Mouse (Mus musculus) embryonic fibroblast, embryonic 13.5 days (primary cell): ENCODE data around the gene Kdm5c. TPM values are rescaled to one million over a fixed set of nuclear protein-coding genes. Genes with fewer than 3 reads are reported as not detected.
A peak's percentile ranks its signal among the peaks of the same experiment; 100 is the strongest.
"Not testable (repeated sequence)": the region's sequence is repeated elsewhere in the genome, so short reads cannot be mapped to it uniquely, and the experiment has no call there.

Source experiments
- H3K27ac ChIP-seq: 2 replicates; pipeline ENCODE4 v1.5.1; 2012; ENCODE audit warnings: low read length, control low read depth, inconsistent platforms; ENCODE audit not compliant: insufficient read depth
- H3K4me1 ChIP-seq: 2 replicates; pipeline ENCODE4 v1.6.1; 2011; ENCODE audit warnings: low read length; ENCODE audit not compliant: control insufficient read depth, insufficient read depth
- H3K4me3 ChIP-seq: 2 replicates; pipeline ENCODE4 v1.5.1; 2011; ENCODE audit warnings: mild to moderate bottlenecking, control low read depth, low read length; ENCODE audit not compliant: insufficient read depth
- CTCF ChIP-seq: IDR thresholded peaks from 2 replicates; pipeline ENCODE4 v1.5.1; 2011; ENCODE audit warnings: mild to moderate bottlenecking, control low read depth, low read length, moderate library complexity, borderline replicate concordance; ENCODE audit not compliant: insufficient read depth
- POLR2A ChIP-seq: IDR thresholded peaks from 2 replicates; pipeline ENCODE4 v1.6.1; 2011; ENCODE audit warnings: low read depth, mild to moderate bottlenecking, control low read depth, low read length, moderate library complexity
- polyA plus RNA-seq: library from polyadenylated mRNA; stranded (reverse); fragments of >200 nt; gene quantifications from 2 replicates; pipeline ENCODE4 v1.2.4, GENCODE M21; 2011; ENCODE audit warnings: low read depth; ENCODE audit not compliant: missing spikeins, insufficient read length

The Kdm5c gene
- polyA plus RNA-seq, 1 experiment: 42.2 TPM

DNA sequence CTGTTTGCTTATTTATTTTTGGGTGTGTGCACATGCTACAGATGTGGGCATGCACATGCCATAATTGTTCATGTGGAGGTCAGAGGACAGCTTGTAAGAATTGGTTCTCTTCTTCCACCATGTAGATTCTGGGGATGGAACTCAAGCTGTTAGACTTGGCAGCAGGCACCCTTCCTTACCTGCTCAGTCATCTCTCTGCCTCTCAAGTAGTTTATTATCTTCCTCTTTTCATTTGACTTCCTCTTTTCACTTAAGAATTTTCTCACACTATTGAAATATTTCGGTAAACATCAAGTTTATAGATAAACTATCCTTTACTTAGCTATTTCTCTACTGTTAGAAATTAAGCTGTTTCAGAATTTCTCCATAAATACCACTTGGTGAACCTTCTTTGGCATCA is 18.1 kb upstream of the Kdm5c start:
- TF ChIP-seq POLR2A (no peak), CTCF (no peak)
- Histone ChIP-seq H3K4me1 (no peaks in the 10 kb centered on the region; the same call in 1 of the 2 replicates), H3K27ac (no peak overlapping the region), H3K4me3 (no peak overlapping the region)

DNA sequence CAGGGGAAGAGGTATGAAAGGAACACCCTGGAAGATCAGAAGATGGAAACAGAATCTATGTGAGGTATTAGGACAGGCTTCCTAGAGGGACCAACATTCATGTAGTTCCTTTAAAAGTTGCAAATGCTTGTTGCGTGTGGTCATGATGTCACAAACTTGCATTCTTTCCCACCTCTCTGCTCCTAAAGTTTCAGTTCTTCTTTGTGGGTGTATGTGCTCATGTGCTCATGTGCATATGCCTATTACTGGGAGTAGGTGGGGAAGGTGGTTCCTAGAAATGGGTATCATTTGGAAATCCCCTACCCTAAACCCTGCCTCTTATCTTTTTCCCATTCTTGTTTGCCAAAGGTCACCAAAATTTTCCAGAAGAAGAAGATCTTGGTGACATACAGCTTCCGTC is 14.3 kb upstream of the Kdm5c start:
- no peak for TF ChIP-seq CTCF
- TF ChIP-seq POLR2A: no peak
- Histone ChIP-seq H3K27ac (no peak overlapping the region), H3K4me3 (no peak overlapping the region), H3K4me1 (no peaks in the 10 kb centered on the region)

DNA sequence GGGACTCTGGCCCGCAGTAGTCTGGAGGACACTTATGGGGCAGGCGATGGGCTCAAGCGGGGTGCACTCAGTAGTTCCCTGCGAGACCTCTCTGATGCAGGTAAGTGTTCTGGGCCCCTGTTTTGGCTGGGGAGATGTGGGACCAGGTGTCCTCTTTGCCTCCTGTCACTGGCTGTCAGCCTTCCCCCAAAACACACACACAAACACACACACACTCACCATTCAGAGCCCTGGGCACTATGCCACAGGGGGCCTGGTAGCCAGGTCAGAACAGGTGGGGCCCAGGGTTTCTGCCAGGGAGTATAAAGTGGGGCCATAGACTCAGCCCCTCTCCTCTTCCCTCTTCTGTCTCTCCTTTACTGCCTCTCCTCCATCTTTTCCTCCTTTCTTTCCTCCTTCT is 11.1 kb upstream of the Kdm5c start:
- no peak overlapping the region for H3K27ac ChIP-seq
- no peak overlapping the region for H3K4me3 ChIP-seq
- TF ChIP-seq CTCF: no peak
- no peak for TF ChIP-seq POLR2A
- H3K4me1 ChIP-seq: no peaks in the 10 kb centered on the region

DNA sequence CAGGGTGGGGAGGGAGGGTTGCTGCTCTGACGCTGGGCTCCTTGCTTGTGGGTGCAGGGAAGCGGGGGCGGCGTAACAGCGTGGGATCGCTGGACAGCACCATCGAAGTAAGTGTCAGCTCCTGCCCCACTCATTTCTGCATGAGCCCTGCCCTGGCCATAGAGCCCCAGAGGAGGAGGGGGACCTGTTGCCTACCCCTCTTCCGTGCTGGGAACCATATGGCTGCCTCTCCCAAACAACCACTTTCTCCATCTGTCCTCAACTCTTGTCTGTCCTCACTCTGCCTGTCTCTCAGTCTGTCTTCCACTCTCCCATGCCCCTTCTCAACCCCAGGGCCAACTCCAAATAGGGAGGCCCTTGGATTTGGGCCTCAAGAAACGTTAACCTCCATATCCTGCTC is 10.6 kb upstream of the Kdm5c start:
- TF ChIP-seq CTCF (no peak), POLR2A (no peak)
- Histone ChIP-seq H3K4me1 (no peaks in the 10 kb centered on the region), H3K27ac (no peak overlapping the region), H3K4me3 (no peak overlapping the region)

DNA sequence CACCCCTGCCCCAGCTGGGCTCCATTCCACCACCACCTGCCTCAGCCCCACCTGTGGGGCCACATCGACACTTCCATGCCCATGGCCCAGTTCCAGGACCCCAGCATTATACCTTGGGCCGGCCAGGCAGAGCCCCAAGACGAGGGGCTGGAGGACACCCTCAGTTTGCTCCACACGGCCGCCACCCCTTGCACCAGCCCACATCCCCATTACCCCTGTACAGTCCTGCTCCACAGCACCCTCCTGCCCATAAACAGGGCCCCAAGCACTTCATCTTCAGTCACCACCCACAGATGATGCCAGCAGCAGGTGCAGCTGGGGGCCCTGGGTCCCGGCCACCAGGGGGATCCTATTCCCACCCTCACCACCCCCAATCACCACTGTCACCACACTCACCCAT is 9.5 kb upstream of the Kdm5c start:
- Histone ChIP-seq H3K27ac (no peak overlapping the region), H3K4me1 (no peaks in the 10 kb centered on the region), H3K4me3 (no peak overlapping the region)
- no peak for TF ChIP-seq CTCF

DNA sequence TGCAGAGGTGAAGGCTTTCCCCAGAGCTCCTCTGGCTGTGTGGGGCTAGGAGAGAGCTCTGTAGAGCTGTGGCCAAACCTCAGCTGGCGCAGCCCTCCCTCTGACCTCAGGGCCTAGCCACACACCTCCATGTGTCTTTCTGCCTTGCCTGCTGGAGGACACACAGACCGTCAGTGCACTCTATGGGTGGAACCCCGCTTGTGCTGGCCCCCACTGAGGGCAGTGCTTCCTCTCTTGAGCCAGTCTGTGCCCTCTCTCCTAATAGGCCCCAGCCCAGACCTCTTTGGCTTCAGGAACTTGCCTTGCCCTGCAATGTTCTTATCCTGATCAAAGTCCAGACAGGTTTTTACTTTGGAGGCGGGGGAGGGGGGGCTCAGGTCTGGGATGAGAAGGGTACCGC is 8.5 kb upstream of the Kdm5c start:
- Histone ChIP-seq H3K4me1 (no peaks in the 10 kb centered on the region), H3K27ac (no peak overlapping the region), H3K4me3 (no peak overlapping the region)
- TF ChIP-seq POLR2A (no peak), CTCF (no peak)

DNA sequence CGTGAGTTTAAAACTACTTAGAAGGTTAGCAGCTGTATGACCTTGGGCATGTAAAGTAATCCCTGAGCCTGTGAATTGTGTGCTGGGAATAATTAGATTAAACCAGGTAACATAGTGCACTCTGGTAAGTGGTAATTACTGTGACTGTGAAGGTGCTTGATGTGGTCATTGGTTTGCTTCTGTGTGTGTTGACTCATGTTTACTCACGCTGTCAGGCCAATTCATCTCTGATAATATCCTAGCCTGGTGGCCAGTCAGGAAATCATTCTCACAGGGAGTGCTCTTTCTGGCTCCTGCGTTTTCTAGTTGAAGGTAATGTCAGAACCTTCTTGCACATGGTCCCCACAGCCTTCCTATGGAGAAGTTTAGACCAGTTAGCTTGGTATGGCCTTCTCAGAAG is 1.3 kb downstream of the Kdm5c start:
- no peak for TF ChIP-seq POLR2A
- TF ChIP-seq CTCF: no peak
- H3K4me1 ChIP-seq: no peaks in the 10 kb centered on the region
- peak overlapping the region; percentile 88 for H3K4me3 ChIP-seq
- H3K27ac ChIP-seq: no peak overlapping the region; the same call in 1 of the 2 replicates

DNA sequence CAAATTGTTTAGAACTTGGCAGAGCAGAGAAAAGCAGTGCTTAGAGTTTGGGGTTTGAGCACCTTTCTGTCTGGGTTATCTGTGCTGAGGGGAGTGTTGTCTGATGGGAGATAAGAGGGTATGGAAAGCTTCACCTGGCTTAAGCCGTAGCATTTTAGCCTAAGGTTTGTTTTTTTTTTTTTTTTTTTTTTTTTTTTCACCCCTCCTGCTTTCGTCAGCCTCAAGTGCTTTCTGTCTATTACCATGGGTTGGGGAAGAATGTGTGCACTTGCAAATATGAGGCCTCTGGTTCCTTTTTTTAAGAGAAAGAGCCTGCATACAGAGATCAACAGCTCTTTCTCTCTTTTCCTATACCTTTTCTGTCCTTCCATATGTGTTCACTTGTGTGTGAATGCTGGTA is 2.9 kb downstream of the Kdm5c start:
- Histone ChIP-seq H3K4me3 (no peak overlapping the region), H3K27ac (no peak overlapping the region), H3K4me1 (no peaks in the 10 kb centered on the region)
- no peak for TF ChIP-seq CTCF

DNA sequence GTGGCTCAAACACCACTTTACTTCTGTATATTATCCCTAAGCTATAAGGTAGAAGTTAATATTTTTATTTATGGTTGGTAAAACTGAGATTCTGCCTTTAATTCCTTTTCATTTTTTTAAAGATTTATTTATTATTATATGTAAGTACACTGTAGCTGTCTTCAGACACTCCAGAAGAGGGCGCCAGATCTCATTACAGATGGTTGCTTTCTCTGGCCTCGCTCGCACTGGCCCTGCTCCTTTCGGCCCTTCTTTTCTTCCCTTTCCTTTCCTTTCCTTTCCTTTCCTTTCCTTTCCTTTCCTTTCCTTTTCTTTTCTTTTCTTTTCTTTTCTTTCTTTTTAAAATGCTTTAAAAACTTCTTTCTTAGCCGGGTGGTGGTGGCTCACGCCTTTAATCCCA is 10.3 kb downstream of the Kdm5c start:
- H3K27ac ChIP-seq, H3K4me1 ChIP-seq, H3K4me3 ChIP-seq: not testable (repeated sequence)

DNA sequence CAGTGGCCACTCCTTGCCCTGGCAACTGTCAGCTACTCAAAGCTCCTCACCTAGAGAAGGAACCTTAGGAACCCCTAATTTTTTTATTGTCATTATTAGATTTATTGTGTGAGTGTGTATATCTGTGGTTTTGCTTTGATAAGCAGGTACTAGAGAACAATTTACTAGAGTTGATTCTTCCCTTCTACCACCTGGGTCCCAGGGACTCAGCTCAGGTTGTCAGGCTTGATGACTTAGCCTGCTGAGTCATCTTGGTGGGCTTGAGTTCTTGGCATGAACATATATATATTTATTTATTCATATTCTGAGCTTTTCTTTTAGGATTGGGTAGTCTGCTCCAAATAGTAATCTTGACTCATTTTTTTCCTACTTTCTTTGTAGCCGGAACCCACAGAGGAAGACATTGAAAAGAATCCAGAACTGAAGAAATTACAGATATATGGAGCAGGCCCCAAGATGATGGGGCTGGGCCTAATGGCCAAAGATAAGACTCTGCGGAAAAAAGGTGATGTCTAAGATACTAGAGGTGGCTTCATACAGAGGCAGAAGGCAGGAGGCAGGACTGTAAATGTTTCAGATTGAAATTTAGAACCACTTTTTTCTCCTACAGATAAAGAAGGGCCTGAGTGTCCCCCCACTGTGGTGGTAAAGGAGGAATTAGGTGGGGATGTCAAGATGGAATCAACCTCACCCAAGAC is 11.8 kb downstream of the Kdm5c start:
- TF ChIP-seq POLR2A (no peak), CTCF (no peak)
- Histone ChIP-seq H3K4me1 (no peaks in the 10 kb centered on the region), H3K4me3 (no peak overlapping the region), H3K27ac (no peak overlapping the region)

DNA sequence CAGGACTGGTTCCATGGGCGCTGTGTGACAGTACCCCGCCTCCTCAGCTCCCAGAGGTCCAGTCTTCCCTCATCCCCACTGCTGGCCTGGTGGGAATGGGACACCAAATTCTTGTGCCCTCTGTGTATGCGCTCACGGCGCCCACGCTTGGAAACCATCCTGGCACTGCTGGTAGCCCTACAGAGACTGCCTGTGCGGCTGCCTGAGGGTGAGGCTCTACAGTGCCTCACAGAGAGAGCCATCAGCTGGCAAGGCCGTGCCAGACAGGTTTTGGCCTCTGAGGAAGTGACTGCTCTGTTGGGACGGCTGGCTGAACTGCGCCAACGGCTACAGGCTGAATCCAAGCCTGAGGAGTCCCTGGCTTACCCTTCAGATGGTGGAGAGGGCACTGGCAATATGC is 38.4 kb downstream of the Kdm5c start:
- H3K4me3 ChIP-seq: no peak overlapping the region
- TF ChIP-seq POLR2A (no peak), CTCF (no peak)
- H3K4me1 ChIP-seq: no peaks in the 10 kb centered on the region
- no peak overlapping the region for H3K27ac ChIP-seq

DNA sequence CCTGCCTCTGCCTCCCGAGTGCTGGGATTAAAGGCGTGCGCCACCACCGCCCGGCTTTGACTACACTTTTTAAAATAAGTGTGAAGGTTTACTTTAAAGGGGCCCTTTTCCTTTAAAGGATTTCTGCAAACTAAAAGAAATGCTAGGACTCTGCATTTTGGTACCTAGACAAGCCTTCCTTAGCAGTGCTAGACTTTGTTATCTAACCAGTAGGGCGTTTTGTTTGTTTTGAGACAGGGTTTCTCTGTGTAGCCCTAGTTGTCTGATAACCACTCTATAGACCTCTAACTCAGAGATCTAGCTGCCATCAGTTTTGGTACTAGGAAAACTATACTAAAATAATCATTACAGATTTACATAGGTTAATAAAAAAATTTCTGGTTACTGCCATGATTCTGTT is 46.6 kb downstream of the Kdm5c start:
- no peaks in the 10 kb centered on the region for H3K4me1 ChIP-seq
- no peak for TF ChIP-seq POLR2A
- no peak overlapping the region for H3K27ac ChIP-seq
- H3K4me3 ChIP-seq: no peak overlapping the region
